Mouse (Mus musculus) hindbrain, postnatal 0 days (tissue): ENCODE measurements around the gene Myocd. TPM values are rescaled to one million over a fixed set of nuclear protein-coding genes. Genes with fewer than 3 reads are reported as not detected.

ENCODE experiments used
- ATAC-seq: fragments of 200-750 bp; cut with Nextera tagmentation; 2 replicates; pipeline ENCODE4 v1.8.0; 2017; ENCODE audit warnings: mild to moderate bottlenecking, moderate TSS enrichment, moderate library complexity
- DNase-seq: peaks from one replicate; pipeline ENCODE4 v3.0.0-alpha.2; 2015; ENCODE audit warnings: low spot score
- H3K27ac ChIP-seq: fragments of 300-500 bp; sonication (generic); 2 replicates; pipeline ENCODE4 v1.5.1; 2014; ENCODE audit warnings: mild to moderate bottlenecking
- H3K27me3 ChIP-seq: fragments of 300-500 bp; sonication (generic); 2 replicates; pipeline ENCODE4 v1.6.1; 2014; ENCODE audit warnings: low read length, mixed read lengths; ENCODE audit not compliant: insufficient read depth
- H3K36me3 ChIP-seq: fragments of 300-500 bp; sonication (generic); 2 replicates; pipeline ENCODE4 v1.6.1; 2014; ENCODE audit warnings: low read length, mixed read lengths; ENCODE audit not compliant: insufficient read depth
- H3K4me1 ChIP-seq: fragments of 300-500 bp; sonication (generic); 2 replicates; pipeline ENCODE4 v1.6.1; 2014; ENCODE audit warnings: antibody characterized with exemption, low read length, mixed read lengths; ENCODE audit not compliant: insufficient read depth
- H3K4me2 ChIP-seq: fragments of 300-500 bp; sonication (generic); 2 replicates; pipeline ENCODE4 v1.6.1; 2014; ENCODE audit warnings: low read depth, mild to moderate bottlenecking, low read length, moderate library complexity, mixed read lengths
- H3K4me3 ChIP-seq: fragments of 300-500 bp; sonication (generic); 2 replicates; pipeline ENCODE4 v1.5.1; 2014; ENCODE audit warnings: low read length
- H3K9ac ChIP-seq: fragments of 300-500 bp; sonication (generic); replicated peaks from 2 replicates; pipeline ENCODE4 v1.6.1; 2014; ENCODE audit warnings: mild to moderate bottlenecking, low read length, moderate library complexity, mixed read lengths
- H3K9me3 ChIP-seq: fragments of 300-500 bp; sonication (generic); 2 replicates; pipeline ENCODE4 v1.6.1; 2016; ENCODE audit warnings: low read length, mixed read lengths
- CTCF ChIP-seq: IDR thresholded peaks from 2 replicates; pipeline ENCODE4 v1.5.1; 2016; ENCODE audit warnings: antibody characterized with exemption, control low read depth, low read depth
- WGBS: fragments of 180-500 bp; shearing (Covaris S2); extraction: QIAGEN DNeasy Blood & Tissue Kit; methylation state at CpG from one replicate; pipeline ENCODE4 v1.1.7; 2014; 5-methylcytosine and 5-hydroxymethylcytosine counted together
- polyA plus RNA-seq: library from polyadenylated mRNA; unstranded; fragments of >200 nt; fragmentation: Nextera tagmentation; extraction: Ambion mirVana; gene quantifications from 2 replicates; pipeline ENCODE4 v1.2.1, GENCODE M21; 2015
- total RNA-seq: library from RNA; depleted of rRNA; stranded (reverse); fragments of >200 nt; gene quantifications from 2 replicates; pipeline ENCODE4 v1.2.3, GENCODE M21; 2014

Gene Myocd
- total and polyA plus RNA-seq, 2 experiments from 2014 or later = 0.53 to 0.94 TPM

- Histone ChIP-seq H3K9me3 (no peaks in the 10 kb centered on the region), H3K27ac (peak within 1 kb of the TSS; percentile 83), H3K36me3 (no peaks in the 10 kb centered on the region), H3K4me3 (peak within 1 kb of the TSS; percentile 95), H3K4me2 (peak within 1 kb of the TSS; percentile 89), H3K4me1 (peaks cover 11% of the 10 kb centered on the region; the same call in 1 of the 2 replicates), H3K27me3 (no peaks in the 10 kb centered on the region), H3K9ac (peak within 1 kb of the TSS; percentile 92)
- DNase-seq (peak; percentile 80), ATAC-seq (peak; percentile 92)
- TF ChIP-seq CTCF = no peak
- WGBS = under 1% methylated on average over 27 of the region's 27 CpGs
Observed at GRCm38 (mm10) chr11:65162767-65163120, 107.0 kb downstream of the Myocd start, which contains the start of gene Arhgap44. Gene Arhgap44, minus strand, starts transcription at chr11:65162961.

GRCm38 (mm10) chr11:65161881-65162766 is 107.7 kb downstream of the Myocd start:
- peak overlapping the region; percentile 92 for H3K9ac ChIP-seq
- peak overlapping the region; percentile 83 for H3K27ac ChIP-seq
- H3K4me2 ChIP-seq = peak overlapping the region; percentile 89
- peak overlapping the region; percentile 95 for H3K4me3 ChIP-seq
- no peaks in the 10 kb centered on the region for H3K36me3 ChIP-seq
- TF ChIP-seq CTCF = no peak
- DNase-seq = peak; percentile 48
- H3K27me3 ChIP-seq = no peaks in the 10 kb centered on the region
- peak; percentile 76 for ATAC-seq
- no peaks in the 10 kb centered on the region for H3K9me3 ChIP-seq
- WGBS = 1% methylated on average over 41 of the region's 49 CpGs
- peaks cover 11% of the 10 kb centered on the region; the same call in 1 of the 2 replicates for H3K4me1 ChIP-seq

DNA sequence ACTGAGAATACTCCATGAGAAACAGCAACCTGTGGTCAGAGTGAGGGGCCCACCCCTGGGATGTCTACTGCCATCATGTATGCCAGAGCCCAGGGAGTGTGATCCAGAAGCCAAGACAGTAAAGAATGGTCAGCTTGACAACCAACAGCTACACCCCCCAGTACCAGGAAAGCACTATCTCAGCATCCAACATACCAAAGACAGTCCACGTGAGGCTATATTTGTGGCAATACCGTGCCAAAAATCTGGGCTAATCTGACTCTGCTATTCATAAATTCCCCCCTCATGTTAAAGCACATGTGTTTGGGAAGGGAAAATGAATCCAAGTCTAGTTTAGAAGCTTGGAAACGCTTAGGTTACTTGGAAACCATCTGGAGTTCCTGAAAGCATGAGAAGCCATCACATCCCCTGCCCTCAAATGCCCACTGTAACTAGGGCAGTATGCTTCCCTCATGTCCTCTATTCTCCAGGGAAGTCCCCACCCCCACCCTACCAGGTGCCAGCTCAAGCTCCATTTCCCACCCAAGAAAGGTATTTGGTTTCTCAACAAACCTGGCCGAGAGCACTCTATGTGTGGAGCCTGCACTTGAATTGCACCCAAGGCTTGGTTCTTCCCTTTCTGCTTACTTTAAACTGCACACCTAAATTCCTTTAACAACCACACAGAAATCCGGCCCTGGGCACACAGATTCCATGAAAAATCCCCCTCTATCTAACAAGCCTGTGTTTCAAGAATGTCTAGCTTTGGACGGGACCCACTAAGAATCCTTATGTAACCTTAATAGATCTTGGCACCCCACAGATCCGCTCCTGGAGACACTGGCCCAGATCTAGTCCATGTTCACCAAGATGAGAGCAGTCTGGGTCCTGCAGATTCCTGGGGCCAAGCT is 108.6 kb downstream of the Myocd start:
- Histone ChIP-seq H3K9me3 (no peaks in the 10 kb centered on the region), H3K4me1 (peaks cover 11% of the 10 kb centered on the region; the same call in 1 of the 2 replicates), H3K27ac (peak overlapping the region; percentile 83; the same call in 1 of the 2 replicates), H3K27me3 (no peaks in the 10 kb centered on the region), H3K4me2 (peak overlapping the region; percentile 89), H3K4me3 (peak overlapping the region; percentile 95), H3K36me3 (no peaks in the 10 kb centered on the region), H3K9ac (peak overlapping the region; percentile 92; the same call in 1 of the 2 replicates)
- ATAC-seq = no peak; the same call in 1 of the 2 replicates
- WGBS = 48% methylated on average over 7 of the region's 7 CpGs
- DNase-seq = no peak
- no peak for TF ChIP-seq CTCF

DNA sequence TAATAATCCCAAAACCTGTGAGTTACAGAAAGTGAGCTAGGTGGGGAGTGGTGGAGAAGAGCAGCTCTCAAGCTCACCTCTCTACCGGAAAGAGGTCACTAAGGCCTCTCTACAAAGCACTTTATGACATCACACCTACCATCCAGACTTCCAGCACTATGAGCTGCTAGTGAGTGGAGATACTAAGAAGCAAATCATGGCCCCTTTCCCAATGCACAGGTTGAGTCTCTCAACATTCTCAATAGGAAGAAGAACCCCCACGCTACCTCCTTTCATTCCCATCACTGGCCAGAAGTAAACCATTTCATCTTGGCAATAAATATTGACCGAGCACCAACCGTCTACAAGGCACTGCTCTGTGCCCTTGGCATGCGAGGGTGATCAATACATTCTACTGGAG is 110.0 kb downstream of the Myocd start, which contains the start of gene 1700086D15Rik:
TSS of gene 1700086D15Rik (minus strand) at position 101 of the 400 bp plus-strand sequence.
- no peak within 1 kb of the TSS for H3K27ac ChIP-seq
- peaks cover 11% of the 10 kb centered on the region; the same call in 1 of the 2 replicates for H3K4me1 ChIP-seq
- no peaks in the 10 kb centered on the region for H3K27me3 ChIP-seq
- H3K9me3 ChIP-seq = no peaks in the 10 kb centered on the region
- no peak within 1 kb of the TSS for H3K4me3 ChIP-seq
- H3K36me3 ChIP-seq = no peaks in the 10 kb centered on the region
- TF ChIP-seq CTCF = no peak
- DNase-seq (no peak), ATAC-seq (no peak)
- 96% methylated on average over 5 of the region's 5 CpGs for WGBS
- H3K4me2 ChIP-seq = peak within 1 kb of the TSS; percentile 89
- H3K9ac ChIP-seq = no peak within 1 kb of the TSS

GRCm38 (mm10) chr11:65158658-65158990 is 111.2 kb downstream of the Myocd start:
- TF ChIP-seq CTCF = no peak
- WGBS = 92% methylated on average over 5 of the region's 5 CpGs
- peaks cover 11% of the 10 kb centered on the region; the same call in 1 of the 2 replicates for H3K4me1 ChIP-seq
- H3K9ac ChIP-seq = no peak overlapping the region
- H3K36me3 ChIP-seq = no peaks in the 10 kb centered on the region
- H3K27me3 ChIP-seq = no peaks in the 10 kb centered on the region
- H3K9me3 ChIP-seq = no peaks in the 10 kb centered on the region
- DNase-seq (no peak), ATAC-seq (no peak)
- H3K4me2 ChIP-seq = no peak overlapping the region
- no peak overlapping the region for H3K27ac ChIP-seq
- H3K4me3 ChIP-seq = no peak overlapping the region

DNA sequence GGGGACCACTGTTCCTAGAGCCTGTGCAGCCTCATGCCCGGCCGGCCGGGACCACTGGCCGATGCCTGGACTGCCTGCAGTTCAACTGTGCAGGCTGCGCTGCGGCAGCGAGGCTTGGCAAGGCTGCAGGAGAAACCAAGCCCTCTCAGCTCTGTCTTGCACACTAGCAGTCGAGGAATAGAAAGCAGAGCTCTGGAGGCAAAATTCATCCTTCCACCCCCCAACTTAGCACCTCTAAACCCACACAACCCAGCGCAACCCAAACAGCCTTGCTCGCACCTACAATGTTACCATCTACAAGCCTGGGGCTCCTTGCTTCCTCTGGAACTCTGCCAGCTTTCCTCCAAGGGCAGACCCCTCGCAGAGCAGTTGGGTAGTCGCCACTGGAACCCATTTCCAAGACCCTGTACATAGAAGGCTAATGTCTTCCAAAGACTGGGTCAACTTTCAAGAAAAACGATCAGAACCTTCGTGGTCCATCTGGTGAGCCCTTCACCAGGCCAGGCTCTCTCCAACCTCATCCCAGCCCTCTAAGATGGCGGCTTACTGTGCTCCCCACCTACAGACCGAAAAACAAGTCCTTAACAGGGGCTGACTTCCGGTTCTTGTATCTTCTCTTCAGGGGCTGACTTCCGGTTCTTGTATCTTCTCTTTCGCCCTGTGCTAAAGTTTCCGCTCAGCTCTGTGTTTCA is 111.7 kb downstream of the Myocd start:
- peaks cover 11% of the 10 kb centered on the region; the same call in 1 of the 2 replicates for H3K4me1 ChIP-seq
- H3K4me3 ChIP-seq = no peak overlapping the region
- H3K9ac ChIP-seq = no peak overlapping the region
- no peak overlapping the region for H3K4me2 ChIP-seq
- no peak for ATAC-seq
- no peaks in the 10 kb centered on the region for H3K9me3 ChIP-seq
- DNase-seq = no peak
- H3K27me3 ChIP-seq = no peaks in the 10 kb centered on the region
- H3K27ac ChIP-seq = no peak overlapping the region
- no peak for TF ChIP-seq CTCF
- 90% methylated on average over 20 of the region's 20 CpGs for WGBS
- H3K36me3 ChIP-seq = no peaks in the 10 kb centered on the region
